Mouse (Mus musculus): ENCODE results near the gene Sf3a1. TPM values are rescaled to one million over a fixed set of nuclear protein-coding genes. Genes with fewer than 3 reads are reported as not detected.
A peak's percentile ranks its signal among the peaks of the same experiment; 100 is the strongest.

Gene Sf3a1
- polyA plus RNA-seq, 1 experiment from 2014 or later, result 70.1 TPM

GRCm38 (mm10) chr11:4213107-4213506, 53.0 kb downstream of the Sf3a1 start:
- ATAC-seq (ENCODE audit: low FRiP score, low read depth), result no peak
- H3K9ac ChIP-seq, result no peak overlapping the region
- H3K27ac ChIP-seq, result no peak overlapping the region
- H3K4me1 ChIP-seq, result peaks cover 6% of the 10 kb centered on the region
- H3K36me3 ChIP-seq, result peaks cover 67% of the 10 kb centered on the region
- WGBS, result 93% methylated on average over 10 of the region's 10 CpGs
- no peak overlapping the region for H3K4me2 ChIP-seq (replicated peaks)
- H3K9me3 ChIP-seq, result no peaks in the 10 kb centered on the region
- no peak overlapping the region for H3K4me3 ChIP-seq
- H3K27me3 ChIP-seq (replicated peaks), result peaks cover 6% of the 10 kb centered on the region

GRCm38 (mm10) chr11:4214572-4214971, 54.4 kb downstream of the Sf3a1 start:
- H3K27me3 ChIP-seq (replicated peaks), result peaks cover 20% of the 10 kb centered on the region
- H3K4me2 ChIP-seq (replicated peaks), result no peak overlapping the region
- H3K9ac ChIP-seq, result no peak overlapping the region
- WGBS, result 94% methylated on average over 14 of the region's 14 CpGs
- H3K27ac ChIP-seq, result no peak overlapping the region
- peaks cover 57% of the 10 kb centered on the region for H3K36me3 ChIP-seq
- ATAC-seq (ENCODE audit: low FRiP score, low read depth), result no peak
- H3K9me3 ChIP-seq, result no peaks in the 10 kb centered on the region
- H3K4me3 ChIP-seq, result no peak overlapping the region
- peaks cover 13% of the 10 kb centered on the region for H3K4me1 ChIP-seq

- WGBS, result 90% methylated on average over 10 of the region's 10 CpGs
- no peak for ATAC-seq (ENCODE audit: low FRiP score, low read depth)
- peaks cover 13% of the 10 kb centered on the region for H3K4me1 ChIP-seq
Measured at GRCm38 (mm10) chr11:4215061-4215460, 54.9 kb downstream of the Sf3a1 start.

GRCm38 (mm10) chr11:4216248-4217000, 56.3 kb downstream of the Sf3a1 start:
- Histone ChIP-seq H3K4me3 (no peak overlapping the region), H3K9ac (no peak overlapping the region), H3K9me3 (no peaks in the 10 kb centered on the region), H3K36me3 (peaks cover 42% of the 10 kb centered on the region), H3K4me2 (replicated peaks) (no peak overlapping the region), H3K4me1 (peaks cover 13% of the 10 kb centered on the region), H3K27me3 (replicated peaks) (peaks cover 26% of the 10 kb centered on the region), H3K27ac (no peak overlapping the region)
- ATAC-seq (ENCODE audit: low FRiP score, low read depth), result no peak
- WGBS, result 85% methylated on average over 9 of the region's 9 CpGs

More at GRCm38 (mm10) chr11:4215061-4215460, 54.9 kb downstream of the Sf3a1 start:
- no peaks in the 10 kb centered on the region for H3K9me3 ChIP-seq
- peaks cover 24% of the 10 kb centered on the region for H3K27me3 ChIP-seq (replicated peaks)
- no peak overlapping the region for H3K9ac ChIP-seq
- peaks cover 52% of the 10 kb centered on the region for H3K36me3 ChIP-seq
- H3K27ac ChIP-seq, result no peak overlapping the region
- no peak overlapping the region for H3K4me3 ChIP-seq
- H3K4me2 ChIP-seq (replicated peaks), result no peak overlapping the region

GRCm38 (mm10) chr11:4217914-4218629, 57.9 kb downstream of the Sf3a1 start, which contains the start of gene Castor1:
Gene Castor1 (plus strand): TSS chr11:4218225.
- no peak within 1 kb of the TSS for H3K27ac ChIP-seq
- H3K9me3 ChIP-seq, result no peaks in the 10 kb centered on the region
- WGBS, result 1% methylated on average over 56 of the region's 56 CpGs
- peaks cover 13% of the 10 kb centered on the region for H3K4me1 ChIP-seq
- H3K4me3 ChIP-seq, result peak within 1 kb of the TSS; percentile 43
- H3K36me3 ChIP-seq, result peaks cover 27% of the 10 kb centered on the region
- H3K27me3 ChIP-seq (replicated peaks), result peaks cover 26% of the 10 kb centered on the region
- H3K9ac ChIP-seq, result peak within 1 kb of the TSS; percentile 56
- ATAC-seq (ENCODE audit: low FRiP score, low read depth), result peak; percentile 75
- peak within 1 kb of the TSS; percentile 92 for H3K4me2 ChIP-seq (replicated peaks)

GRCm38 (mm10) chr11:4218637-4219036, 58.5 kb downstream of the Sf3a1 start:
- Histone ChIP-seq H3K9ac (peak overlapping the region; percentile 56; the same call in 1 of the 2 replicates), H3K27ac (no peak overlapping the region), H3K36me3 (peaks cover 21% of the 10 kb centered on the region), H3K4me2 (replicated peaks) (peak overlapping the region; percentile 92), H3K4me1 (peaks cover 13% of the 10 kb centered on the region), H3K4me3 (peak overlapping the region; percentile 43), H3K27me3 (replicated peaks) (peaks cover 26% of the 10 kb centered on the region), H3K9me3 (no peaks in the 10 kb centered on the region)
- WGBS, result 4% methylated on average over 6 of the region's 6 CpGs
- no peak for ATAC-seq (ENCODE audit: low FRiP score, low read depth)

- 8% methylated on average over 2 of the region's 2 CpGs for WGBS
- Histone ChIP-seq H3K4me2 (replicated peaks) (0 out of 2 replicates have a peak overlapping the region, but pooled peaks have one; percentile 2), H3K4me3 (no peak overlapping the region), H3K9ac (no peak overlapping the region), H3K27ac (no peak overlapping the region), H3K36me3 (peaks cover 15% of the 10 kb centered on the region), H3K4me1 (peaks cover 13% of the 10 kb centered on the region), H3K27me3 (replicated peaks) (peaks cover 26% of the 10 kb centered on the region), H3K9me3 (no peaks in the 10 kb centered on the region)
- no peak for ATAC-seq (ENCODE audit: low FRiP score, low read depth)
Measured at GRCm38 (mm10) chr11:4219317-4219751, 59.2 kb downstream of the Sf3a1 start.

GRCm38 (mm10) chr11:4219908-4220307, 59.8 kb downstream of the Sf3a1 start:
- Histone ChIP-seq H3K9ac (no peak overlapping the region), H3K9me3 (no peaks in the 10 kb centered on the region), H3K4me2 (replicated peaks) (no peak overlapping the region), H3K4me1 (peaks cover 13% of the 10 kb centered on the region), H3K27ac (no peak overlapping the region), H3K36me3 (peaks cover 9% of the 10 kb centered on the region), H3K4me3 (no peak overlapping the region), H3K27me3 (replicated peaks) (peaks cover 26% of the 10 kb centered on the region)
- ATAC-seq (ENCODE audit: low FRiP score, low read depth), result no peak
- WGBS, result 70% methylated on average over 9 of the region's 9 CpGs

GRCm38 (mm10) chr11:4220443-4221400, 60.6 kb downstream of the Sf3a1 start:
- peaks cover 13% of the 10 kb centered on the region for H3K4me1 ChIP-seq
- no peaks in the 10 kb centered on the region for H3K9me3 ChIP-seq
- no peak for ATAC-seq (ENCODE audit: low FRiP score, low read depth)
- no peak overlapping the region for H3K9ac ChIP-seq
- H3K27ac ChIP-seq, result no peak overlapping the region
- H3K27me3 ChIP-seq (replicated peaks), result peaks cover 26% of the 10 kb centered on the region
- peaks cover 1% of the 10 kb centered on the region; the same call in 1 of the 2 replicates for H3K36me3 ChIP-seq
- WGBS, result 51% methylated on average over 28 of the region's 28 CpGs
- H3K4me3 ChIP-seq, result no peak overlapping the region
- no peak overlapping the region; the same call in 1 of the 2 replicates for H3K4me2 ChIP-seq (replicated peaks)

- ATAC-seq (ENCODE audit: low FRiP score, low read depth), result no peak
- Histone ChIP-seq H3K4me1 (peaks cover 13% of the 10 kb centered on the region), H3K27me3 (replicated peaks) (peaks cover 26% of the 10 kb centered on the region), H3K9me3 (no peaks in the 10 kb centered on the region), H3K9ac (no peak overlapping the region), H3K27ac (no peak overlapping the region), H3K4me3 (no peak overlapping the region), H3K36me3 (no peaks in the 10 kb centered on the region), H3K4me2 (replicated peaks) (no peak overlapping the region)
- 83% methylated on average over 17 of the region's 17 CpGs for WGBS
Measured at GRCm38 (mm10) chr11:4222046-4222950, 62.1 kb downstream of the Sf3a1 start.

Data from neural tube, embryonic 12.5 days (tissue).